Mouse (Mus musculus) right cerebral cortex, postnatal 25 days (tissue): Measurements from ENCODE around the gene Gm2115.
A peak's percentile ranks its signal among the peaks of the same experiment; 100 is the strongest.

Experiments used
- DNase-seq: peaks from one replicate; pipeline ENCODE4 v3.0.0; 2022

The Gm2115 gene

DNA sequence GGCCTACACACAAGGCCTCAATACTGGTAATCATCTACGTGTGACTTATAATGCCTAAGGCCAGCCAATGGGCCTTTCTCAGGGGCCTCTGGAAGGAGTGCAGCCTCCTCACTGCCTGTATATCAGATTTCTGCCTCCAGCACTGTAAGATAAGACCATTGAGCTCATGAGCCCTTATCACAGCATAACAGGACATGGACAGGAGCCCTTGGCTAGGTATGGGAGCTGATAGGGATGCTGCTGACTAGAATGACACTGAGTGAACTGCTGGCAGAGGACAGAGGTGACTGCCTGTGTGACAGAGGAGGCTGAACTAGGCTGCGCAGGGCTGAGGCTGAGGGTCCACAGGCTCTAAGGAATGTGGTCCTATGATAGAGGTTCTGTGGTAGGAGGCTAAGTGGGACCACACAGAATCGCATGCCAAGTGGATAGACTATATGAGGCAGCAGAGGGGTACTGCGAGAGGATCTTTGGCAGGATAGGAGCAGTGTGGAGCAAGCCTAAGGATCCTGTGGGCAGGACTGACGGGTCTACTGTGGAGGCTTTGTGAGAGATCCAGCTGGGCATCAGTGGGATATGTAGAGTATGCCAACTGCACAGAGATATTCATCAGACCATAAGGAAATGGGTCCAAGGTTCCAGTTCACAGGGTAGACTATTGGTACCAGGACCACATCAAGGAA is 58.5 kb downstream of the Gm2115 start:
- no peak for DNase-seq

DNA sequence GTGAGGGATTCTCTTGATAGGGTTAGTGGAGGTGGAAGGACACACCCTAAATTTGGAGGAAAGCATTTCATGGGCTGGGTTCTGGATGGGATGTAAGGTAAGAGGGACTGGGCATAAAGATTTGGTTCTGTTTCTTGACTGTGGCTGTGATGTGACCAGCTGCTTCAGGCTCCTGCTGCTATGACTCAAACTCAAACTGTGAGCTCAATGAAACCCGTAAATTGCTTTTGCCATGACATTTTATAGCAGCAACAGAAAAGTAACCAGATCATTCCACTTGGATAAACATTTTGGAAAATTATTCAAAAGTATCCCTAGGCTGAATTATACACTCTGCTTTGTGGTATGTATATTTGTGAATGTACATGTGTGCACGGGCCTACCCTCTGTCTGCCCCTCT is 61.9 kb downstream of the Gm2115 start:
- no peak for DNase-seq

DNA sequence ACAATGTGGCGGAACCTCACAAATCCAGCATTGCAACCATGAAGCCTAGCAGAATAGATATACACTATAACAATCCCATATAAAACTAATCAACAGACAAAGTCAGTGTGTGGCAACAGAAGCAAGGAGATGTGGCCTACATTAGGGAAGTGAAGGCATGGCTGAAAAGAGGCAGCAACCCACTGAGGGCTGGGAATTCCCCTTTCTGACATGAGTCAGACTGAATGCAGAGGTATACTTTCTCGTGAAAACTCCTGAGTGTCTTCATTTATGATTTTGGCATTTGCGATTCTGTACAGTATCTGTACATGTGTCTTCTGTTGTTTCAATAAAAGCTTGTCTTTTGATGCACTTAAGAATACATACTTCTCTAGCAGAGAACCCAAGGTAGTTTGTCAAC is 62.6 kb downstream of the Gm2115 start:
- no peak for DNase-seq

DNA sequence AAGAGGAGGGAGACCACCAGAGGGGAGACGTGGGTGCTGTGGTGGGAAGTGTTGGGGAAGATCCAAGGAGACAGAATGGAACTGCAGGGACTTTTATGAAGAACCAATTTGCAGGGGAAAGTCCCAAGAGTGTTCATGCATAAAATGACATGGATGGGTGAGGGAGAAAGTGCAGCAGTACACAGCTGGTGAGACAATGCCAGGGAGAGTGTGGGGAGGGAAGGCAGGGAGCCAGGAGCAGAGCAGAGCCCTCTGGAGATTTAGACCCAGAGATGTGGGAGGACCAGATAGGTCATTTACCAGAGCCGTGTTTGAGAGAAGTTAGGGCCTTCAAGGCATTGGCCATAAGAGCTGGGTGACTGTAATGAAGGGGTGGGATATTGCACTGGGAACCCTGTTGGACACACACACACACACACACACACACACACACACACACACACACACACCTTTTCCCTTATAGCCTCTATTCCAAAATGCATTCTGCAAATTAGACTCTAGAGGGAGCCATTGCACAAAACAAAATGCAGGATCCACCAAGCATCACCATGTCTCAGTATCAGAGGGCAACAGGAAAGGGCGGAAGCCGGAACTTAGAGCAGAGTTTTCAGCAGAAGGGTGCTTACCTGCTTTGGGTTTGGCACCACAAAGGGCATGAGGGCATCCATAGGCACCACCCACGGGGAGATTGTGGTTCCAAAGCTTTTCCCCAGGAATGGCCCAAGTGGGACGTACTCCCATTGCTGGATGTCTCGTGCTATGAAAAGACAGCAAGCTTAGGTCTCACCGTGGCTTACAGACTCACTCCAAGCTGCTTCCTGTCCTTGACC is 65.5 kb downstream of the Gm2115 start:
- DNase-seq: no peak

DNA sequence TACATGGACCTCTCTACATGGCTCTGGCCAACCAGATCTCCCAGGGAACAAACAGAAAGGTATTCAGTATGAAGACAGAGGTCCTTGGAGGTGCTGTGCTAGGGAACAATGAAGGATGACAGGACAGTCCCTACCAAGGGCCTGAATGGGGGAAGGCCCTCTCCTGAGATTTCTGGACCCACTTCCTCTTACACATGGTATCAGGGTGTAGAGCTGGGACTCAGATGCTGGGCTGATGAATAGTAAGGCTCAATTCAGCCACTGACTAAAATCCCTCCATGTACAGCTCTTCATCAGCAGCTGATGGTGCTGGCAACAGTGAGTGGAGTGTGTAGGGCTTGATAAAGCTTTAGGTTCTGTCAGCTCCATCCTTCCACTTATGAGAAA is 66.2 kb downstream of the Gm2115 start:
- DNase-seq: no peak

DNA sequence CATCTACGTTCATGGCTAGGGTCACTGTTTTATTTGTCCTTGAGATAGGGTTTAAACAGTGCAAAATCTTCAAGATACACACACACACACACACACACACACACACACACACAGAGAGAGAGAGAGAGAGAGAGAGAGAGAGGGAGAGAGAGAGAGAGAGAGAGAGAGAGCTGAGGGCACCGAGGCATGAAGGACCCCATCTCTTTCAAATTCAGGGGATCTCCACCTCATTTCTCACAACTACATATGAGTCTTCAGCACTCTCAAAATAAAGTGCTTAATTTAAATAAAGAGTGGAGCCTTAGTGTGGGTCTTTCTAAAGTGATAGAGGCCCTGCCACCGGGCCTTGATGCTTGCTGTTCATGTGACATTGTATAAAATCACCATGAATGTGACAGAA is 67.2 kb downstream of the Gm2115 start:
- no peak for DNase-seq

GRCm38 (mm10) chr7:84596633-84597032 is 67.9 kb downstream of the Gm2115 start:
- DNase-seq: no peak

DNA sequence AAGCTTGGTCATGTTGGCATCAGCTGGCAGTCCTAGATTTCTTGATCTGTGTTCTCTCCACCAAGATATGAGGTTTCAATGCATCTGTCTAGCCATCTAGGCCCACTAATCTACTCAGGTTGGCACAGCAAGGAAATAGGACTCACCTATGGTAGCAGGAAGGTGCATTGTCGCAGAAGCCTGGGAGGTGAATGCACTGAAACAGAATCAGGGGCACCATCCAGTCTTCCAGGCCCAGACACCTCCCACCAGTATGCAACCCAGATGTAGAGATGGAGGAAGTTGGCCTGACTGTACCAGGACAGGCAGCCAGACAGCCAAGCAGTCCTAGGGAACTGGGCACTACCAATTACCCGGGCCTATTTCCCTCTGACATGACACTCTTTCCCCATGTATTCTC is 71.9 kb downstream of the Gm2115 start:
- no peak for DNase-seq

GRCm38 (mm10) chr7:84601331-84601730 is 72.6 kb downstream of the Gm2115 start:
- DNase-seq: no peak

GRCm38 (mm10) chr7:84604501-84604900 is 75.7 kb downstream of the Gm2115 start:
- no peak for DNase-seq

DNA sequence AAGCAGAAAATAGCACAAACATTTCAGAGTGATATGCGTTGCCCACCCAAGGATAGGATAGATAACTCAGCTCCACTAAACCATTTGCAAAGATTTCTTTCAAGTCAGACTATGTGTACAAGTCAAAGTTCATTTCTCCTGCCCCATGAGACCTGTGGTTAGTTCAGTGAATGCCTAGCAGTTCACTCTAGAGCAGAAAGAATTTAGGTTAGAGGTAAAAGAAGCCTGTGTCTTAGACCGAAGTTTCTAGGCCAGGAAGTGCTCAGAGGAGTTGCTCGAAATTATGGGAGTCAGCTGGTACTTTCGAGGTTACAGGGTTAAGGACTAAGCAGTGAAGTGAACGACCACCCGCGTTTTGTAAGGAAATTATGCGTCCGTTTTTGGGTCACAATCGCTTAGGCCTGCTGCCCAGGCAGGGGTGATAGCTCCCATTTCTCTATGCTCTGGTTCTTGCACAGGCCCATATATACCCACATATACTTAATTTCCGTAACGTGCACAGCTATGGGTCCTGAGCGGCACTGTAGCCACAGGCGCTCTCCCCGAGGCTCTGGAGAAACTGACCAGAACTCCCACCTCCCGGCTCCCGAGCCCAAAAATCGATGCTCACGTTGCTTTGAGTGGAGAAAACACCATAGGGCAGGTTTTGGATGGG is 76.4 kb downstream of the Gm2115 start:
- no peak for DNase-seq

DNA sequence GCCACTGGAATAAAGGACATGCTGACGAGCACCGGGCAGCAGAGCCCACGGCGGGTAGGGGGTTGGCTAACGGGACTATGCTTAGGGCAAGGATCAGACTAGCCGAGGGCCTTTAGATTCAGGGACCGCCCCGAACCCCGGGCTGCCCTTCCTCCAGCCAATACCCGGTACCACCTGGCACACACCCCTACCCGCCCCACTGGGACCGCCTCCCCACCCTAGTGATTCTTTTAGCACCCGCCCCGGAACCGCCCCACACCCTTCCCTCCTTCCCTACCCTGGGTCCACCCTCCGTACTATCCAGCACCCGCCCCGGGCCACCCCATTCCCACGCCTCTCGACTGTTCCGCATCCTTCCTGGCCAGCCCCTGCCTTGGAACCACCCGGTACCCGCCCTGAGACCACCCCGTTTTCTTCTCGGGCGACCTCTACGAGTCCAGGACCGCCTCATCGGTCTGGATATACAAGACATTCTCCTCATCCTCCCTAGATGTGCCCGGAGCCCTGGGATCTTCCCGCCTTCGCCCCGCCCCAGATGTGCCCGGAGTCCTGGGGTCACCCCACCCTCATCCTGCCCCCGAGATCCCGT is 77.0 kb downstream of the Gm2115 start:
- DNase-seq: peak; percentile 74

DNA sequence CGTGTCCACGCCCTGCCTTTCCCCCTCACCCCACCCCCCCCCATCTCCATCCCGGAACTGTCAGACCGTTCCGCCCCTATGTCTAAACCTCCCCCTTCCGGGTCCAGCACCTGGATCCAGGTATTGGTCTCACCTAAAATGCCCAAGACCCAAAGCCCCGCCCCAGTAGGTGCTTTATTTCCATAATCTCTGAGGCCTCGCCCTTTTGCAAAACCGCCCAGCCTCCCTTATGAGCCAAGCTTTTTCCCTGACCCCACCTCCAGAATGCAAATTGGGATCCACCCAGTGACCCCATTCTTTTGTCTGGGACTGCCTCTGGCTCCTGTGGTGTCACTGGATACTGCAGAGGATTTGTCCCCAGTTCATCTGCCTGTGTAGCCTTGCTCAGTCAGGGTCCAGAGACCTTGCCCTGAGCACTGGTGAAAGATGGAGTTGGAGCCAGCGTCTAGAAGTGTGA is 77.6 kb downstream of the Gm2115 start, which contains the start of gene Fah:
Gene Fah (minus strand): TSS at position 430 of the 457 bp plus-strand sequence.
- no peak for DNase-seq

DNA sequence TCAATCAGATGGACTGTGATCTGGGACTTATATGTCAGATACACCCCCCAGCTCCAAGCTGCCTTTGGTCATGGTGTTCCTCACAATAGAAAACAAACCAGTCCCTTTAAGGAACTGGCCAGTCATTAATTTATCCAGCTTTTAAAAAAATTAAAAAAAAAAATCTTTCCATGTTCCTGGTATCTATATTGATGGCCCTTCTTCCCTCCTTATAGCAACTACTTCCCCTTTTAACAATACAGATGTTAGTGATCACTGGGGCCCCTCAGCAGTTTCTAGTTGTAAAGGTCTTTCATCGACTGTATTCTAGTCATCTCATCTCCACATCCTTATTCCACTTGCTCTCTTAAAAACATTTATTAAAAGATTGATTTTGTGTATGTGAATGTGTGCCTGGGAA is 82.9 kb downstream of the Gm2115 start:
- DNase-seq: no peak

GRCm38 (mm10) chr7:84612445-84612844 is 83.7 kb downstream of the Gm2115 start:
- DNase-seq: no peak

- DNase-seq: no peak
Measured at GRCm38 (mm10) chr7:84618951-84619350, 90.2 kb downstream of the Gm2115 start.

- DNase-seq: no peak
Measured at GRCm38 (mm10) chr7:84620956-84621355, 92.2 kb downstream of the Gm2115 start.

DNA sequence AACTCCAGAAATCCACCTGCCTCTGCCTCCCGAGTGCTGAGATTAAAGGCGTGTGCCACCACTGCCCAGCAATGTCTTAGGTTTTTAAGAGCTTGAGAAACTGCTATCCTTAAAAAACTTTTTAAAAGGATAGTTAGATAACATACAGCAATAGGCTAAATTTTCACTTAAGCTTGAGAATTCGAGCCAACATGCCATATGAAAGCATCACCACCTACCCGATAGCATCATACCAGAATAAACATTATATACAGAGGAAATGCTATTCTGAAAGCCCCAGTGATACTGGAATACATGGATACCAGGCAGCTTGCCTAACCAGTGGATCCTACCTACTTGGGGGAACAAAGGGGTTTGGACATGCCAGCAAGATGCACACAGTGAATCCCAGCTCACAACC is 95.0 kb downstream of the Gm2115 start:
- DNase-seq: no peak

GRCm38 (mm10) chr7:84631878-84632277 is 103.1 kb downstream of the Gm2115 start:
- no peak for DNase-seq
